Mouse (Mus musculus): ENCODE data around the gene Cog8.
"Not testable (repeated sequence)": the region's sequence is repeated elsewhere in the genome, so short reads cannot be mapped to it uniquely, and the experiment has no call there.

The Cog8 gene

DNA sequence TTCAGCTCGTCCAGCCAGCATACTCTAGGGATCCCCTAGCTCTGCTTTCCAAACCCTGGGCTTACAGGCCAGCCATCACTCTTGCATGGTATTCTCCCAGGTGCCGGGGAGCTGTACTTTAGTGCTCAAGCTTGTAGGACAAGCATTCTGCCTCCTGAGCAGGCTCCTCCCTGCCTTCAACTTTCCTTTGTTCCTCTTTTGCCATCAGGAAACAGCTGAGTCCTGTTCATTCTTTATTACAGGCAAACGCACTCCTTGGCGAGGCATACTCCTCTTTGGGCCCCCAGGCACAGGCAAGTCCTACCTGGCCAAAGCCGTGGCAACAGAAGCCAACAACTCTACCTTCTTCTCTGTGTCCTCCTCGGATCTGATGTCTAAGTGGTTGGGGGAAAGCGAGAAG is 15.9 kb downstream of the Cog8 start:
- no peak for DNase-seq

DNA sequence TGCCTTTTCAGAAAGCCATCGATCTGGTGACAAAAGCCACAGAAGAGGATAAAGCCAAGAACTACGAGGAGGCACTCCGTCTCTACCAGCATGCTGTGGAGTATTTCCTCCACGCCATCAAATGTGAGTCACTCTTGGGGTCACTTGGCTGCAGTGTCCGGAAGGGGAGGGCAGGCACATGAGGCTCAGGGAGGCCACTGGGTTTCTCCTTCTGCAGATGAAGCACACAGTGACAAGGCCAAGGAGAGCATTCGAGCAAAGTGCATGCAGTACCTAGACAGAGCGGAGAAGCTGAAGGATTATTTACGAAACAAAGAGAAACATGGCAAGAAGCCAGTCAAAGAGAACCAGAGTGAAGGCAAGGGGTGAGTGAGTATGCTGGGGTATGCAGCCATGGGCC is 19.9 kb downstream of the Cog8 start:
- DNase-seq: no peak

DNA sequence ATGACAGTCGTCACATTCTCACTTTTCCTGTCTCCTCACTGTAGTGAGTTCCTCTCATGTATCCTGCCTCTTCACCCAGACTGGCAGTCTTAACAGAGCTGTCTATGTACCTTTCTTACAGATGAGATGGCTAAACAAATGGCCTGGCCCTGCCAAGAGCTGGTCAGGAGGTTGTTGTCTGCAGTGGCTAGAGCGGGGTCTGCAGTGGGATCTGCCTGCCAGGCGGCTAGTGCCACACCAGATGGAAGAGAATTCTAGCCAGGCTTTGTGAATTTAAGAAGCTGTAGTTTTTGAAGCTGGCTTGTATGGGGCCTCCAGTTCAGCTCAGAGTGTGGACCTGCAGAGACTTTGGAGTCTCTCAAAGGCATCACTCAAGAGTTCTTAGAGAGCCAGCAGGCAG is 20.8 kb downstream of the Cog8 start:
- no peak for DNase-seq

DNA sequence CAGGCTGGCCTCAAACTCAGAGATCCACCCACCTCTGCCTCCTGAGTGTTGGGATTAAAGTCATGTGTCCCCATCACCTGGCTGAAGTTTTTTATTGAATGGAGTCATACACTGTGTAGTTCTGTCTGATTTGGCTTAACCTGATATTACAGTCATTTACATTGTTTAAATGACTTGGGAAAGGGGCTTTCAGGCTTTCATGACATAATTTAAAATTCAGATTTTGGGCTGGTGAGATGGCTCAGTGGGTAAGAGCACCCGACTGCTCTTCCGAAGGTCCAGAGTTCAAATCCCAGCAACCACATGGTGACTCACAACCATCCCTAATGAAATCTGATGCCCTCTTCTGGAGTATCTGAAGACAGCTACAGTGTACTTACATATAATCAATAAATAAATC is 22.9 kb downstream of the Cog8 start:
- not testable (repeated sequence) for DNase-seq

DNA sequence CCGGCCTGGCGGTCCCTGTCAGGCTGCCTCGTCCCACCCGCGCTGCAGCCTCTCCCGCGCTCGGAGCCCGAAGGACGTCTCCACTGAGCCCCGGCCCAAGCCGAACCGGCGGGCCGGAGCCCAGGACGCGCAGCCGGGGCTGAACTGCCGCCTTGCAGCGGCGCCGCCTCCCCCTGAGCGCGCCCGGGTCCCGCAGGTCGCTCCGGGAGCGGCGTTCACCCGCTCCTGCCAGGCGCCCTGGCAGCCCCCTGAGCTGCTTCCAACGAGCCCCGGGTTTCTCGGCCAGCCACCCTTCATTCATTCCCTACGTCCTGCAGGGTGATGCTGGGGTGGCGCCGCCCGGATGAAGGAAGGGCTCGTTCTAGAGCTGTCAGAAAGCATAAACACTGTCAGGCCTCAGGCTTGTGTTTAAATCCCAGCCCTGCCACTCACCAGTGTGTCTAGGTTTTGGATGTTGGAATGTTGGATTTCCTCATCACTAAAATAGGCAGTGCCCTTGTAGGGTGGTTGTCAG is 24.9 kb downstream of the Cog8 start:
- DNase-seq: no peak

DNA sequence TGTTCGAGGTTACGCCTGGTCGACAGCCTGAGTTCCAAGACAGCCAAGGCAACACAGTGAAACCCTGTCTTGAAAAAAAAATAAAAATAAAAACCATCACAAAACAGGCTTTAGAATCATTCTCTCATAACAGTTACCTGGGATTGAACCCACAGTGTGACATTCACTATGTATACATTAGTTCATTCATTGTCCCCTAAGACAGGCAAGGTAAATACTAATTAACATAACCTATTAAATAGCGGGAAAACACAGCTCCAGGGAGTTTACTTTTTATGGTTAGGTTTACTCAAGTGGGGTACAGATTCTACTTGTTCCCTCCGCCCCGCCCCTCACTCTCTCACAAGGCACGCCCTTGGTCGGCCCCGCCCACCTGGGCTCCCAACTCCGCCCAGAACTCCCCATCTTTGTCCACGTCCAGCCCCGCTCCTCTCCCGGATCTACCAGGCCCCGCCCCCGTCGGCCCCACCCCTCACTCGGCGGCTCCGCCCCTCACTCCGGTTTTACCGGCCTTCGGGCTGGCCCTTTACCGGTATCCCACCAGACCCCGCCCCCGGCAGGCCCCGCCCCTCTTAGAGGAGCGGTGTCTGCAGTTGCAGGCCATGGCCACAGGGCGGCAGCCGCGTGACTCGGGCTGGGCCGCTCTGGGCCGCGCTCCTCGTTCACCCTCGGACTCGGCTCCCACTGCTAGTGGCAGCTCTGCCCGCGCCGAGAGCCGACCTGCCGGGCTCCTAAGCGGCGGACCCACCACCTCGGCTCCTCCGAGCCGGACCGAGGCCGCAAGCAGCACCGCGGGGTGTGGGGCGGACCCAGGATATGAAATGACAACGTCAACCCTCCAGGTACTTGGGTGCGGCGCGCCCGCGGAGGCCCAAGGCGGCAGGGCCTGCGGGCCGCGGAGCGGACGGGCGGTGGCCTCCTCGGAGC is 25.6 kb downstream of the Cog8 start, which contains the start of gene Vps4a:
Gene Vps4a, plus strand, starts transcription at position 573 of the 927 bp plus-strand sequence.
- peak; percentile 90 to 91 for DNase-seq

DNA sequence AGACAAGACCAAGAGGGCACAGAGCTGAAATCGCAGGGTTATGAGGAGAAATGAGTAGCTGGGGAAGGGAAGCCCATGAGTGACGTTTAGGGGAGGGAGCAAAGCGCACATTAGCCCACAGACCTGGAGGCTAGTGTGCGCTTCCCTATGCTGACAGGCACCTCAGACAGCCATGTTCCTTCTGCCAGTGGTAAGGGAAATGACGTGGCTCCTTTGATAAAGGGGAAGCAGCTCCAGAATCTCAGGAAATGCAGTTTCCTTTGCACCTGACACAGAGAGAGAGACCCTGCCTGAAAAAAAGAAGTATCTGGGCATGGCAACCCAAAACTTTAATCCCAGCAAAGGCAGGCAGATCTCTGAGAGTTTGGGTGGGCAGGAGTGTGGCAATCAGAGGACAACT is 26.4 kb downstream of the Cog8 start:
- DNase-seq: no peak

DNA sequence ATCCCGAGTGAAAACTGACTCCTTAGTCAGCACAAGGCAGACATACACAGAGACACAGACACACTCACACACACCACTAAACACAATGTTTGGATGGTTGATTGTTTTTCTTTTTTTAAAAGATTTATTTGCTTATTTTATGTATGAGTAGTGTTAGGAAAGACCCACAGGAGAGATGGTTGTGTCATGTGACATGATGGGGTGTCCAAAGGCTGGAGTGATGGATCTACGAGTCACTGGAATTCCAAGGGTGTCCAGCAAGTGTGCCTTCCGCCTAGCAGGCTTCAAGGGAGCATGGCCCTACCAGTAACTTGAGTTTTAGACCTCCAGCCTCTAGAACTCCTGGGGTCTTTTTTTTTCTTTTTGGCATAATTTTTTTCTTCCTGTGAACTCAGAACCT is 27.2 kb downstream of the Cog8 start:
- no peak for DNase-seq

DNA sequence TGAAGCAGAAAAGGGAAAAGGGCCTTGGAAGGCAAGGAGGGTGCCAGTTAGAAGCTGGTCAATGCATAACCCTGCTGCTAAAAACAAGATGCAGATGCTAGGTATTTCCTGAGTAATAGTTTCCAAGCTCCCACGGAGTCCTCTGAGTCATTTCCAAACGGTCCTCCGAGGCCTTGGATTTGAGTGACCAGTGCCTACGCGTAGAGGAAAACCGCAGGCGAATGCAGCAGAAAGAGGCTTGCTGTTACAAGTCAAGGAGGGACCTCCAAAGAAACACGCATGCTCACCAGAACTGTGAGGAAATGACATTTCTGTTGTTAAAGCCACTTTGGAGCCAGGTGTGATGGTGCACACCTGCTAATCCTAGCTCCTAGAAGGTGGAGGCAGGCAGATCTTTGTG is 33.0 kb downstream of the Cog8 start:
- no peak for DNase-seq

DNA sequence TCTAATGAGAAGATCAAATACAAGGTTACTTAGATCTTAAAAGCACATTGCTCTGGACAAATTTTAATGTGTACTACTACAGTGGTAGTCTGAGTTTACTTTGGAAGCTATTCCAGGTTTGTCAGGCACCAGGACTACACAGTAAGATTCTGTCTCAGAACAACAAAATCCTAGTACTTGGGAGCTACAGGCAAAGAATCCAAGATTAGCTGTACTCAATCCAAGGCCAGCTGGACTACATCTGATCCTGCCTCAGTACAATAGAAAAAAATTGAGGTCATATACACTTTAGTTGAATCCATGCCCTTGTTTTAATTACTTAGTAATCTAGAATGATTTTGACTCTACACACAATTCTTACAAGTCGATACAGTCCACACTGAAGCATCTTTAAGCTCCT is 41.6 kb downstream of the Cog8 start:
- no peak for DNase-seq

DNA sequence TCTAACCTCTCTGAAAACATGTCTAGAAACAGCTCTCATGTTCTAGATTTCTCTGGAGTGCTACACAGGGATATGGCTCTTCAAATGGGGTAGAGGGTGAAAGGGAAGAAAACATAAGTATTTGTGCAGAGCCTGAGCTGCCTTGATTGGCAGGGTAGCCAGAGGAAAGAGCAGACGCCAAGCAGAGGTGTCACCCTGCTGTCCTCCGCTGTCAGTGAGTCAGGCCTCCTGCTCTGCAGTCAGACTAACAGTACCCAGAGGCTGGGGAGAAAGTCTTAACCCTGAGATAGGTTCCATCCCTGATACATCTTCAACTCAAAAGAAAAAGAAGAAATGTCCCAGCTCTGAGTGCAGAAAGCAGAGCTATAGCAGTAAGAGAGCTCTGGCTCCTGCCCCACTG is 43.8 kb downstream of the Cog8 start:
- DNase-seq: no peak

DNA sequence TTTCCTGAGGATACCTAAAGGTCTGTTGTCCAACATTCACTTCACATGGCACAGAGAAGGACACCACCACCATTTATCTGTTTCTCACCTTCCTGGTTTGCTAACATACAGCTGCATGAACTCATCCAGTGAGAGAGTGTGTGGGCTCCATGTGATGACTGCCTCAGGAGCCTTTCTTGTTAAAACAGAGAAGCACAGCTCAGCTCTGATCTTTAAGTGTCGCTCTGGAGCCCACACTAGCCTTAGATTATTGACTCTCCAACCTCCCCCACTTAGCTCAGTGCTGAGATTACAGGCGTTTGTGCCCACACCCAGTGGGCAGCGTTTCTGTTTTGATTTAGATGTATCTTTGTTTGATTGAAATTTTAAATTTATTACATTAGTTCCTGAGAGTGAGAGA is 48.7 kb downstream of the Cog8 start:
- no peak for DNase-seq

DNA sequence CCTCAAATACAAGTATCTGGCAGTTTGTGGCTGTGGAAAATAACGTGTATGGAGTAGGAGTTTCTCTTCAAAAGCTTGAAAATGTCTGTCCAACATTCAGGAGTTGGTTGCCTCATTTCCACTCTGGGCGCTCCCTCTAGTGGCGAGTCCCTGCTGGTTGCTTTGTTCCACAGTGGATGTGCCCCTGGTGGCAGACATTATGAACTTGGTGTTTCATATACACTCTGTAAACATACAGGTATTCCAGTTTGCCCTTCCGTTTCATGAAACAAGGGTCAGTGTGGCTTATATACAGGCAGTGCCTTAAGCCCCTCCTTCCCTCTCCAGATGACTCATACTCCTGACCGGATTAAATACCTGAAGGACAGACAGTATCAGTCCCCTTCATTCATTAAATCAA is 54.0 kb downstream of the Cog8 start:
- DNase-seq: peak; percentile 54 to 64

DNA sequence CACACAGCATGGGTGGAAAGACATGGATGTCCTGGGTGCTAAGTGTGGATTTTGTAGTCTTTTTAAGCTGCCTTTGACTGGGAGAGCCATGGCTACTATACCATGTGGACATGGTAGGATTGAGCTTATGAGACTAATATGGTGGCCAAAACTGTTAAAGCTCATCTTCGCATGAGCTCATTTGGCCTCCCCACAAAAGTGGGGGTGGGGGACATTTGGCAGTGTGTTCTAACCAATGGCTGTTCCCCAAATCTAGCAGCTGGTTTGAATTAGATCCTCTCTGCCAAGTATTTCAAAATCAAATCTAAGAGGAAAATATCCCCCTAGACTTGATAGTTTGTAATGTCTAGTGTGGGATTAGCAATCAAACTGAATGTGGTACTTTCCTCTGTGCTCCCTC is 57.4 kb downstream of the Cog8 start:
- DNase-seq: no peak

DNA sequence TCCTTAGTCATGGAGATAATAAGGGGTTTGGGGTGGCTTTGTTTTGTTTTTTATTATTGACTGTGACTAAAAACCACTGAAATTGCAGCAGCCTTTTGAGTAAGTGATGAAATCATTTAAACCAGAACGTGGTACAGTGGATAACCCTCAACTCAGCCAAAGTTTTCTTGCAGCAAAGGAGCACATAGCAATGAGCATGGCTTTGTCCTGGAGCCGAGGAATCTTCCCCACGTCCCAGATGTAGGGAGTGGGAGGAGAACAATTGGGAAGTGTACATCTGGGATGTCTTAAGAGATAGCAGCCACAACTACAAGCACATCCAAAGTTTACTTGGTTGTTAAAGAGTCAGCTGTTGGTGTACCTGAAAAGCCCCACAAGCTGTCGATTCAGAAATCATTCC is 59.1 kb downstream of the Cog8 start:
- DNase-seq: no peak

DNA sequence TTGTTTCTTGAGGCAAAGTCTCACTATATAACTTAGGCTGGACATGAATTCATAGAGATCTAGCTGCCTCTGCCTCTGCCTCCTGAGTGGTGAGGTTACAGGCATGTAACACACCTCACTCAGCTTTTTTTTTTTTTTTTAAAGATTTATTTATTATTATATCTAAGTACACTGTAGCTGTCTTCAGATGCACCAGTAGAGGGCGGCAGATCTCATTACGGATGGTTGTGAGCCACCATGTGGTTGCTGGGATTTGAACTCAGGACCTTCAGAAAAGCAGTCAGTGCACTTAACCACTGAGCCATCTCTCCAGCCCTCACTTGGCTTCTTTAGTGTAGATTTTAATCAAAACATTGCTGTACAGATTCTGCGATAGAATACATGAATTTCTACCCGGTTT is 60.1 kb downstream of the Cog8 start:
- not testable (repeated sequence) for DNase-seq

All from thymus, adult 18-20 months (tissue).